Mouse (Mus musculus) thymus, adult 2 months (tissue): ENCODE data around the gene Nampt. TPM values are rescaled to one million over a fixed set of nuclear protein-coding genes. Genes with fewer than 3 reads are reported as not detected.

Source experiments
- DNase-seq: peaks from one replicate; pipeline ENCODE4 v3.0.0; 2021
- H3K27ac ChIP-seq: fragments of 200-500 bp; 2 replicates; pipeline ENCODE4 v1.5.1; 2012; ENCODE audit warnings: low read length, control low read depth; ENCODE audit not compliant: control insufficient read depth, insufficient read depth
- H3K27me3 ChIP-seq: fragments of 200-500 bp; 2 replicates; pipeline ENCODE4 v1.6.1; 2012; ENCODE audit warnings: mild to moderate bottlenecking, low read length, moderate library complexity, mixed read lengths; ENCODE audit not compliant: control insufficient read depth, insufficient read depth
- H3K36me3 ChIP-seq: fragments of 200-500 bp; 2 replicates; pipeline ENCODE4 v1.6.1; 2012; ENCODE audit warnings: mild to moderate bottlenecking, low read length, moderate library complexity; ENCODE audit not compliant: control insufficient read depth, insufficient read depth
- H3K4me1 ChIP-seq: fragments of 200-500 bp; replicated peaks from 2 replicates; pipeline ENCODE4 v1.6.1; 2012; ENCODE audit warnings: low read length; ENCODE audit not compliant: control insufficient read depth, insufficient read depth
- H3K4me3 ChIP-seq: fragments of 200-500 bp; 2 replicates; pipeline ENCODE4 v1.5.1; 2012; ENCODE audit warnings: mild to moderate bottlenecking, low read length, control low read depth, moderate library complexity; ENCODE audit not compliant: control insufficient read depth, insufficient read depth
- CTCF ChIP-seq: fragments of 200-500 bp; IDR thresholded peaks from 2 replicates; pipeline ENCODE4 v1.5.1; 2012; ENCODE audit warnings: mild to moderate bottlenecking, control low read depth, low read length, moderate library complexity, borderline replicate concordance; ENCODE audit not compliant: control insufficient read depth, poor library complexity, insufficient read depth; ENCODE audit errors: extremely low read depth
- POLR2A ChIP-seq: fragments of 200-500 bp; IDR thresholded peaks from 2 replicates; pipeline ENCODE4 v1.6.1; 2012; ENCODE audit warnings: mild to moderate bottlenecking, low read length, control low read depth, moderate library complexity; ENCODE audit not compliant: control insufficient read depth, poor library complexity, insufficient read depth; ENCODE audit errors: extremely low read depth
- WGBS: fragments of 180-500 bp; shearing (Covaris S2); methylation state at CpG from one replicate; pipeline ENCODE4 v1.1.7; 2018; 5-methylcytosine and 5-hydroxymethylcytosine counted together
- polyA plus RNA-seq: library from polyadenylated mRNA; depleted of rRNA; stranded (reverse); fragments of >200 nt; gene quantifications from 2 replicates; pipeline ENCODE4 v1.2.3, GENCODE M21; 2012; rRNA removed

The Nampt gene
- 12.5 and 16.7 TPM in 2 replicates for polyA plus RNA-seq

DNA sequence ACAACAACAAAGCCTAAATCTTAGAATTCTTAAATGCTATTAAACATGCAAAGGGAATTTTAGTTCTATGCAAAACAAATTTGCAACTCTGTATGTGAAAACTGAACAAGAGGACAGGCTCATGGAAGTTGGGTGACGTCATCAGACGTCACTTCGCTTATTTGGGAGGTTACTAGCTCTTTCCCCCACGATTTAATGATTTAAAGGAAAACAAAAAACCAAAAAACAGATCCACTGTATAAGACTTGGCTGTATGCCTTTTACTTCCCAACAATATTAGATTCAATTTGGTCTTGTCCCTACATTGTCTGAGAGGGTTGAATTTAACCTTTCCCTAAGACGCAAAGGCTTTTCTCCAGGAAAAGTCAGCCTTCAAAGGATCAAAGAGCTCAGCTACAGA, at the start of gene Nampt:
Gene Nampt (plus strand): TSS at position 130 of the 400 bp plus-strand sequence.
- 32% methylated on average over 5 of the region's 5 CpGs for WGBS
- DNase-seq: no peak
- no peaks in the 10 kb centered on the region for H3K27me3 ChIP-seq
- peaks cover 5% of the 10 kb centered on the region; the same call in 1 of the 2 replicates for H3K4me1 ChIP-seq
- H3K27ac ChIP-seq: peak within 1 kb of the TSS; percentile 6; the same call in 1 of the 2 replicates
- no peak for TF ChIP-seq POLR2A
- TF ChIP-seq CTCF: no peak
- H3K4me3 ChIP-seq: peak within 1 kb of the TSS; percentile 92
- no peaks in the 10 kb centered on the region for H3K36me3 ChIP-seq

DNA sequence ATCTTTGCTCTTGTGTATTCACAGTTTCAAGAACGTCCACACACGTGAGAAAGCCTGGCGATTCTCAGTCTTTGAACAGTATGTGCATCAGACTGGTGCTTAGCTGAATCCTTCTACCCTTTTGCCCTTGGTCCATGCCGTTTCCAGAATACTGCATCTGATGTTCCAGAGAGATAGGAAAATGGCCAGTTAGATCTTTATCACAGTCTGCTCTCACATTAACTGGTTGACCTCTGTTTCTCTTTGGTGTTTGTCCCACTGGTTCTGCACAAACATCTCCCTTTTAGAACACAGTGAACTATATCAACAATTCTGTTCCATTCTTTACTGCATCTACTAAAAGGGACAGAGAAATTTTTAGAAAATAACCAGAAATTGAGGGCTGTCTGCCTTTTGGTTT, 48.6 kb upstream of the Nampt start:
- no peak overlapping the region for H3K27ac ChIP-seq
- DNase-seq: no peak
- TF ChIP-seq CTCF (no peak), POLR2A (no peak)
- H3K27me3 ChIP-seq: no peaks in the 10 kb centered on the region
- H3K36me3 ChIP-seq: no peaks in the 10 kb centered on the region
- WGBS: 97% methylated on average over 4 of the region's 4 CpGs
- H3K4me1 ChIP-seq: no peaks in the 10 kb centered on the region
- no peak overlapping the region for H3K4me3 ChIP-seq

DNA sequence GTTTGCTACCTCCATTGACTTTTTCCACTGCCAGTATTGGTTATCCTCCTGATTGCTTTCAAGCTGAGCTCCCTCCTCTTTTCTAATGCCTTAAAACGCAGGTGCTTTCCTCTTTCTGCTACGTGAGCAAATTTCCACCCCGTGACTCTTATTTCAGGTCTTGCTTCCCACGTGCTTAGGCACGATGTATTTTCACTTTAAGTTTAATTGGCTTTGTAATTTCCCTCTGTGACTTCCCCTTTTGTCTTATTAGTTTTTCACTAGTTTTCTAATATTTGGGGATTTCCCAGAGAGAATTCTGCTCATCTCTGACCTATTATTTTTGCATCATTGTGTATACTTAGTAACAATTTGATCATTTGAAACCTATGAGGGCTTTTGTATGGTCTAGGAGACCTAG, 44.8 kb upstream of the Nampt start:
- WGBS: 11% methylated on average over 5 of the region's 5 CpGs
- H3K27ac ChIP-seq: no peak overlapping the region
- DNase-seq: no peak
- H3K4me1 ChIP-seq: no peaks in the 10 kb centered on the region
- TF ChIP-seq CTCF (no peak), POLR2A (no peak)
- no peaks in the 10 kb centered on the region for H3K27me3 ChIP-seq
- no peaks in the 10 kb centered on the region for H3K36me3 ChIP-seq
- H3K4me3 ChIP-seq: no peak overlapping the region

- no peak overlapping the region for H3K27ac ChIP-seq
- H3K27me3 ChIP-seq: no peaks in the 10 kb centered on the region
- TF ChIP-seq POLR2A (no peak), CTCF (no peak)
- DNase-seq: no peak
- H3K4me1 ChIP-seq: no peaks in the 10 kb centered on the region
- no peak overlapping the region for H3K4me3 ChIP-seq
- WGBS: 69% methylated on average over 3 of the region's 3 CpGs
- no peaks in the 10 kb centered on the region for H3K36me3 ChIP-seq
Measured at GRCm38 (mm10) chr12:32789092-32789491, 30.3 kb upstream of the Nampt start.

DNA sequence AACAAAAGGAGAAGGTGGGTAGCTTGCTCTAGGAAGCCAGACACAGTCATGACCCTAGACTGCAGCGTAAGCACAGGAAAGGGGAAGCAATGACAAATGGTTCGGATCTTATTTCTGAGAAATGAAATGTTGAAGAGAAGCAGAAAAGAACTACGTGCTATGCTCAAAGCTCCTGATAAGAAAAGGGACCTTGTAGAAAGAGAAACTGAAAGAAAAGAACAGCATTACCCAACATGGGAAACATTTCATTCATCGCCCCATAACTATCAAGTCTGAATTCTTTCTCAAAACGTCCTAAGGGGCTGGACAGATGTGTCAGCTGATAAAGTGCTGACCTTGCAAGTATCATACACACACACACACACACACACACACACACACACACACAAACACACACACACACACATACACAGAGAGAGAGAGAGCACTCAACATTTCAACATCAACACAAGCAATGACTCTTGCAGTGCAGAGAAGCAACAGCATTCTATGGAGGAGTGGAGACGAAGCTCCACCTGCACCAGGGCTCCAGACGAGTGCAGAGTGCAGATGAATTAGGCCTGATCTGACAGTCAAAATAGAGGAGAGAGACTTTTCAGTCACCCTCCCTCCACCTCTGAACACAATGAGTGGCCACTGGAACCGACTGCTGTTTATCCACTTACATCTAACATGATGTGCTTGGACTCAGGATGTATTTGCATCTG, 23.4 kb upstream of the Nampt start:
- H3K4me1 ChIP-seq: no peaks in the 10 kb centered on the region
- no peak for DNase-seq
- H3K4me3 ChIP-seq: no peak overlapping the region
- WGBS: 43% methylated on average over 8 of the region's 8 CpGs
- H3K36me3 ChIP-seq: no peaks in the 10 kb centered on the region
- no peak for TF ChIP-seq CTCF
- TF ChIP-seq POLR2A: no peak
- no peaks in the 10 kb centered on the region for H3K27me3 ChIP-seq
- H3K27ac ChIP-seq: no peak overlapping the region

- TF ChIP-seq CTCF (no peak), POLR2A (no peak)
- WGBS: 93% methylated on average over 3 of the region's 3 CpGs
- no peak overlapping the region for H3K4me3 ChIP-seq
- no peaks in the 10 kb centered on the region for H3K36me3 ChIP-seq
- H3K27me3 ChIP-seq: no peaks in the 10 kb centered on the region
- no peak overlapping the region for H3K27ac ChIP-seq
- DNase-seq: no peak
- H3K4me1 ChIP-seq: no peaks in the 10 kb centered on the region
Measured at GRCm38 (mm10) chr12:32797438-32797837, 21.9 kb upstream of the Nampt start.
